Mouse (Mus musculus): Measurements from ENCODE around the gene Rhox12. TPM values are rescaled to one million over a fixed set of nuclear protein-coding genes. Genes with fewer than 3 reads are reported as not detected.

Rhox12 gene
- total RNA-seq (2015; ENCODE audit: low replicate concordance) (not detected in 2 replicates), total RNA-seq (2017; ENCODE audit: low replicate concordance) (not detected in 2 replicates)

GRCm38 (mm10) chrX:38110807-38111206, at the start of gene Rhox12:
Gene Rhox12, minus strand, starts transcription at chrX:38110907.
- ATAC-seq (replicated peaks; ENCODE audit: low FRiP score, poor library complexity, severe bottlenecking): no peak

GRCm38 (mm10) chrX:38159097-38159496, 48.4 kb upstream of the Rhox12 start:
- ATAC-seq (replicated peaks; ENCODE audit: low FRiP score, poor library complexity, severe bottlenecking): no peak

- no peak for ATAC-seq (replicated peaks; ENCODE audit: low FRiP score, poor library complexity, severe bottlenecking)
Observed at GRCm38 (mm10) chrX:38121478-38121877, 10.8 kb upstream of the Rhox12 start.

GRCm38 (mm10) chrX:38120982-38121381, 10.3 kb upstream of the Rhox12 start, which contains the start of gene Rhox13:
Gene Rhox13, plus strand, starts transcription at chrX:38121219.
- ATAC-seq (replicated peaks; ENCODE audit: low FRiP score, poor library complexity, severe bottlenecking): no peak

- ATAC-seq (replicated peaks; ENCODE audit: low FRiP score, poor library complexity, severe bottlenecking): no peak
Observed at GRCm38 (mm10) chrX:38085041-38085440, 25.7 kb downstream of the Rhox12 start, which contains the start of gene Rhox11. Gene Rhox11, minus strand, starts transcription at chrX:38085141.

GRCm38 (mm10) chrX:38084226-38084625, 26.5 kb downstream of the Rhox12 start:
- no peak for ATAC-seq (replicated peaks; ENCODE audit: low FRiP score, poor library complexity, severe bottlenecking)

GRCm38 (mm10) chrX:38066175-38066574, 44.5 kb downstream of the Rhox12 start, which contains the start of gene Rhox10:
Gene Rhox10, plus strand, starts transcription at chrX:38066475.
- ATAC-seq (replicated peaks; ENCODE audit: low FRiP score, poor library complexity, severe bottlenecking): no peak

GRCm38 (mm10) chrX:38061544-38061943, 49.2 kb downstream of the Rhox12 start:
- ATAC-seq (replicated peaks; ENCODE audit: low FRiP score, poor library complexity, severe bottlenecking): no peak

Other genes with a start within 250 kb of the Rhox12 start
- gene Rhox8, start 232.0 kb downstream of the Rhox12 start, total RNA-seq (2015; ENCODE audit: low replicate concordance): not detected in 2 replicates
- gene Rhox8, start 232.0 kb downstream of the Rhox12 start, total RNA-seq (2017; ENCODE audit: low replicate concordance): 0.51 TPM in 1 of 2 replicates, not detected in the other
- not detected in 2 replicates for gene Rhox7b, start 213.7 kb downstream of the Rhox12 start, total RNA-seq (2015; ENCODE audit: low replicate concordance)
- gene Rhox7b, start 213.7 kb downstream of the Rhox12 start, total RNA-seq (2017; ENCODE audit: low replicate concordance): not detected in 2 replicates
- not detected in 2 replicates for gene Rhox9, start 209.1 kb downstream of the Rhox12 start, total RNA-seq (2015; ENCODE audit: low replicate concordance)
- not detected in 2 replicates for gene Rhox9, start 209.1 kb downstream of the Rhox12 start, total RNA-seq (2017; ENCODE audit: low replicate concordance)
- not detected in 2 replicates for gene Btg1-ps1, start 92.1 kb downstream of the Rhox12 start, total RNA-seq (2015; ENCODE audit: low replicate concordance)
- not detected in 2 replicates for gene Btg1-ps1, start 92.1 kb downstream of the Rhox12 start, total RNA-seq (2017; ENCODE audit: low replicate concordance)
- not detected in 2 replicates for gene Btg1-ps2, start 67.8 kb downstream of the Rhox12 start, total RNA-seq (2015; ENCODE audit: low replicate concordance)
- gene Btg1-ps2, start 67.8 kb downstream of the Rhox12 start, total RNA-seq (2017; ENCODE audit: low replicate concordance): not detected in 2 replicates
- not detected in 2 replicates for gene Rhox10, start 44.4 kb downstream of the Rhox12 start, total RNA-seq (2015; ENCODE audit: low replicate concordance)
- not detected in 2 replicates for gene Rhox10, start 44.4 kb downstream of the Rhox12 start, total RNA-seq (2017; ENCODE audit: low replicate concordance)
- gene Rhox11, start 25.8 kb downstream of the Rhox12 start, total RNA-seq (2015; ENCODE audit: low replicate concordance): not detected in 2 replicates
- gene Rhox11, start 25.8 kb downstream of the Rhox12 start, total RNA-seq (2017; ENCODE audit: low replicate concordance): not detected in 2 replicates
- not detected in 2 replicates for gene Rhox13, start 10.3 kb upstream of the Rhox12 start, total RNA-seq (2015; ENCODE audit: low replicate concordance)
- not detected in 2 replicates for gene Rhox13, start 10.3 kb upstream of the Rhox12 start, total RNA-seq (2017; ENCODE audit: low replicate concordance)
- 10.1 and 15.1 TPM in 2 replicates for gene Zbtb33, start 78.9 kb upstream of the Rhox12 start, total RNA-seq (2015; ENCODE audit: low replicate concordance)
- 3.2 and 10.7 TPM in 2 replicates for gene Zbtb33, start 78.9 kb upstream of the Rhox12 start, total RNA-seq (2017; ENCODE audit: low replicate concordance)
- not detected in 2 replicates for gene Tmem255a, start 141.5 kb upstream of the Rhox12 start, total RNA-seq (2015; ENCODE audit: low replicate concordance)
- gene Tmem255a, start 141.5 kb upstream of the Rhox12 start, total RNA-seq (2017; ENCODE audit: low replicate concordance): 0.91 TPM in 1 of 2 replicates, not detected in the other
- not detected in 2 replicates for gene Atp1b4, start 205.3 kb upstream of the Rhox12 start, total RNA-seq (2015; ENCODE audit: low replicate concordance)
- not detected in 2 replicates for gene Atp1b4, start 205.3 kb upstream of the Rhox12 start, total RNA-seq (2017; ENCODE audit: low replicate concordance)

Measured in erythroid progenitor cell, adult 5-6 weeks (primary cell).